Mouse (Mus musculus): Measurements from ENCODE around the gene Cdkl4.

Cdkl4 gene

GRCm38 (mm10) chr17:80480855-80481224 lies 96.8 kb downstream of the Cdkl4 start:
- in situ Hi-C loops (cut with MboI) = loop anchor here (5.0 kb wide), 1 partner anchor 76 kb away; no protein-coding TSS in a partner anchor

GRCm38 (mm10) chr17:80480031-80480854 lies 97.4 kb downstream of the Cdkl4 start, which contains the start of gene Sos1:
TSS of gene Sos1 (minus strand) at chr17:80480453.
- in situ Hi-C loops (cut with MboI) = loop anchor here (5.0 kb wide), 1 partner anchor 77 kb away; no protein-coding TSS in a partner anchor

GRCm38 (mm10) chr17:80479295-80480030 lies 98.2 kb downstream of the Cdkl4 start:
- in situ Hi-C loops (cut with MboI) = loop anchor here (5.0 kb wide), 1 partner anchor 78 kb away; no protein-coding TSS in a partner anchor

GRCm38 (mm10) chr17:80477679-80478078 lies 99.9 kb downstream of the Cdkl4 start:
- in situ Hi-C loops (cut with MboI) = no loop called here

- in situ Hi-C loops (cut with MboI) = no loop called here
Measured at GRCm38 (mm10) chr17:80476496-80476895, 101.1 kb downstream of the Cdkl4 start.
